Mouse (Mus musculus) embryonic fibroblast, embryonic 13.5 days (primary cell): ENCODE data around the gene Icosl.

Experiments used
- CTCF ChIP-seq: IDR thresholded peaks from 2 replicates; pipeline ENCODE4 v1.5.1; 2011; ENCODE audit warnings: mild to moderate bottlenecking, control low read depth, low read length, moderate library complexity, borderline replicate concordance; ENCODE audit not compliant: insufficient read depth
- POLR2A ChIP-seq: IDR thresholded peaks from 2 replicates; pipeline ENCODE4 v1.6.1; 2011; ENCODE audit warnings: low read depth, mild to moderate bottlenecking, control low read depth, low read length, moderate library complexity

DNA sequence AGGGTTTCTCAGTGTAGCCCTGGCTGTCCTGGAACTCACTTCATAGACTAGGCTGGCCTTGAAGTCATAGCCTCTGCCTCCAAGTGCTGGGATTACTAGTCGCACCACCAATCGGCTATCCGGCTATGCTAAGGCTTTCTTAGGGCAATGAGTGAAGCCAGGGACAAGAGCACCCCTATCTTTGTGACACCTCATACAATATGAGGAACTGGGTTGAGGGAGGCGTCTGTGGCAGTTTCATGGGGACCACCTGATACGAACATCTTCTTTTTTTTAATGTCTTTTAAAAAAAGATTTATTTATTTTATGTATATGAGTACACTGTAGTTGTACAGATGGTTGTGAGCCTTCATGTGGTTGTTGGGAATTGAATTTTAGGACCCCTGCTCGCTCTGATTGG, 16.6 kb downstream of the Icosl start:
- TF ChIP-seq CTCF (no peak), POLR2A (no peak)
